Mouse (Mus musculus) embryonic stem cell, embryonic (primary cell): ENCODE measurements at regions not wholly inside any gene's neighbourhood (a gene's known extent, or its start where the extent isn't known, plus 50 kb on each side); places are given as distances from the start of the nearest gene placed in this dataset.

Experiments used
- CTCF ChIA-PET, 4 experiments: fragments of 300-600 bp in 2 of 4; fragments of 350-600 bp in 2 of 4; sonication (Branson Sonifier 250); formaldehyde crosslinking; loops; one replicate each; lab custom pipeline; 2022; ENCODE audit warnings: inconsistent platforms in 2 of 4; lab: Charles Lee
- POLR2A ChIA-PET, 4 experiments: fragments of 300-600 bp in 2 of 4; fragments of 350-600 bp in 2 of 4; sonication (Branson Sonifier 250); formaldehyde crosslinking; loops; one replicate each; lab custom pipeline; 2022; ENCODE audit warnings: antibody characterized with exemption in 4 of 4, inconsistent platforms in 1 of 4; lab: Charles Lee

GRCm38 (mm10) chr13:113736468-113736867, 57.8 kb upstream of the Arl15 start:
- POLR2A ChIA-PET = interaction anchor here in 1 of 4 experiments (0.7 kb wide), 1 partner anchor 58 kb away, joined by 3 read pairs; the partner anchor contains the start of gene Arl15
- CTCF ChIA-PET = no interaction called here

GRCm38 (mm10) chr13:113735611-113736285, 58.6 kb upstream of the Arl15 start:
- ChIA-PET CTCF (no interaction called here), POLR2A (interaction anchor here in 2 of 4 experiments (0.6 to 1.1 kb wide), 7 partner anchors 8 to 106 kb away, joined by 3 to 8 read pairs (median 4); partner anchors contain the start of gene Arl15 (in 2 of the 2))

DNA sequence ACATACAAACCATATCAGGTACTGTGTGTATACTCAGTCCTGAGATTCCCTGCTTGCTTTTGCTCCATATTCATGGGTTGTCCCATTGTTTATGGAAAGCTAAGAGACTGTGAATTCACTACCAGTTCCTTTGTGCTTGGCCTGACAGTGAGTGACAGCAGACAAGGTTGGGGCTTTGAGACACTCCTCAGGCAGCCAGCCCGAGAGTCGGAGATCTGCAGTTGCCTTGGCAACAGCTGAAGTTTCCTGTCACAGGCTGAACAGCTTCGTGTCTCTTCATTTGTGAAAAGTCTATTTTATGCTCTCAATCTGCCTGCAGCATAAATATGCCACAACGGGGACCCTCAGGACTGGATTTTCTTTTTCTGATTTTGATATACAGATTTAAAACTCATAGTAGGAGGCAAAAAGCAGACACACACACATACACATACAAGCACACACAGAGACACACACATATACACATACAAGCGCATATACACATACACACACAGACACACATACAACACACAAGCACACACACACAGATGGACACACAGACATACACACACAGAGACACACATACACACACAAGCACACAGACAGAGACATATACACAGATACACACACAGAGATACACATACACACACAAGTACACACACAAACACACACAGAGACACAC, 60.0 kb upstream of the Arl15 start:
- CTCF ChIA-PET = no interaction called here
- POLR2A ChIA-PET = interaction anchor here in 3 of 4 experiments (0.6 to 2.7 kb wide), 9 partner anchors 9 to 124 kb away, joined by 3 to 5 read pairs (median 3); partner anchors contain the start of gene Arl15 (in 1 of the 3)

GRCm38 (mm10) chr13:113733734-113734133, 60.6 kb upstream of the Arl15 start:
- ChIA-PET POLR2A (interaction anchor here in 2 of 4 experiments (0.6 to 2.7 kb wide), 9 partner anchors 8 to 125 kb away, joined by 3 to 5 read pairs (median 3); partner anchors contain the start of gene Arl15 (in 2 of the 2)), CTCF (no interaction called here)

- POLR2A ChIA-PET = interaction anchor here in 3 of 4 experiments (0.5 to 2.0 kb wide), 20 partner anchors 13 to 442 kb away, joined by 3 to 10 read pairs (median 4); partner anchors contain the start of gene Arl15 (in 3 of the 3)
- CTCF ChIA-PET = no interaction called here
These were observed 63.4 kb upstream of the Arl15 start for GRCm38 (mm10) chr13:113730776-113731400.

- ChIA-PET CTCF (interaction anchor here in 1 of 4 experiments (0.6 to 0.7 kb wide), 2 partner anchors 396 to 1036 kb away, joined by 3 to 5 read pairs; no protein-coding TSS in a partner anchor), POLR2A (interaction anchor here in 3 of 4 experiments (0.7 to 2.0 kb wide), 21 partner anchors 12 to 792 kb away, joined by 3 to 10 read pairs (median 4); partner anchors contain the start of genes Arl15 (in 3 of the 3) and Snx18 (in 1 of the 3))
These were observed 64.1 kb upstream of the Arl15 start for GRCm38 (mm10) chr13:113730062-113730775.

DNA sequence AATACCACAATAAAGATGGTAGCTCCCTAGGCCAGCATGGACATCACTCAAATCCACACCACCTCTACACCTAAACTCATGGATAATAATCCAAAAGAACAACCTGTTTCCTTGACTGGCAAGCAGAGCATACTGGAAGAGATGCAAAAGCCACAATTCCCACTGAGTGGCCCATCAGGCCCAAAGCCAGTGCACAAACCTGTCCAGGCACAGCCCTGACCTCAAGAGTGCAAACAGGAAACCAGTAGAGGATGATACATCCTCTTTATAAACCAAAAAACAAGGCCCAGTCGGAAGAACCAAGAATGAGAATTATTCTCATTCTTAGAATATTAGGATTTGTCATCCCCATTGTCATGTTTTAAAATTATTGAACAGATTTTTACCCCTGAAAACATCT, 64.7 kb upstream of the Arl15 start:
- ChIA-PET CTCF (interaction anchor here in 1 of 4 experiments (0.6 kb wide), 1 partner anchor 395 kb away, joined by 5 read pairs; no protein-coding TSS in a partner anchor), POLR2A (interaction anchor here (0.5 to 2.0 kb wide), 16 partner anchors 26 to 793 kb away, joined by 3 to 10 read pairs (median 4); partner anchors contain the start of genes Arl15 (in 3 of the 4) and Snx18 (in 1 of the 4))

DNA sequence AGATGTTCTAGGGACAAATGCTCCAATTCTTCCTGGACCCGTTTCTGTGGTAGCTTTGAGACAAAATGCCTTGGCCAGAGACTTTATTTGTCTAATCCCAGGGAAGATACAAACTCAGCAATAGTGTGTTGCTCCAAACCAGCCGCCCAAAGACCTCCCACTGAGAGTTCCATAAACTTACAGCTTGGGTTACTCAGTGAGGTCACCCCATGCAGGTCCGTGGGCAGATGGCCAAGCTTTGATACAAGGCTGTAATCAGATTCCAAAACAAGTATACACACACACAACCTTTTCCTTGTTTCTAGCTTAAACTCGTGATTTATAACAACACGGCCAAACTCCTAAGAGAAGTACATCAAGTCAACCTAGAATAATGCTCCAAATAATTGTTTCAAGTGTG, 64.6 kb upstream of the Hspb3 start:
- CTCF ChIA-PET = interaction anchor here in 1 of 4 experiments (0.6 kb wide), 1 partner anchor 36 kb away, joined by 4 read pairs; no protein-coding TSS in a partner anchor

GRCm38 (mm10) chr13:113724881-113725837, 61.7 kb upstream of the Hspb3 start:
- ChIA-PET CTCF (no interaction called here), POLR2A (interaction anchor here in 3 of 4 experiments (0.7 to 1.3 kb wide), 10 partner anchors 8 to 158 kb away, joined by 3 to 5 read pairs (median 3); no protein-coding TSS in a partner anchor)

More for the DNA sequence above, 64.6 kb upstream of the Hspb3 start:
- POLR2A ChIA-PET = interaction anchor here in 3 of 4 experiments (0.7 to 1.8 kb wide), 9 partner anchors 8 to 137 kb away, joined by 3 to 6 read pairs (median 4); partner anchors contain the start of gene Arl15 (in 1 of the 3)

- ChIA-PET CTCF (no interaction called here), POLR2A (interaction anchor here in 1 of 4 experiments (1.1 kb wide), 1 partner anchor 31 kb away, joined by 3 read pairs; no protein-coding TSS in a partner anchor)
These were observed 51.8 kb upstream of the Hspb3 start for GRCm38 (mm10) chr13:113715231-113715630.

GRCm38 (mm10) chr13:113713844-113714243, 50.4 kb upstream of the Hspb3 start:
- POLR2A ChIA-PET = interaction anchor here in 1 of 4 experiments (0.7 to 1.6 kb wide), 2 partner anchors 10 to 12 kb away, joined by 3 to 4 read pairs; no protein-coding TSS in a partner anchor
- CTCF ChIA-PET = no interaction called here
